Mouse (Mus musculus): ENCODE measurements around the gene Zbtb4. TPM values are rescaled to one million over a fixed set of nuclear protein-coding genes. Genes with fewer than 3 reads are reported as not detected.
A peak's percentile ranks its signal among the peaks of the same experiment; 100 is the strongest.

The Zbtb4 gene
- total RNA-seq, 1 experiment = 1.6 TPM

DNA sequence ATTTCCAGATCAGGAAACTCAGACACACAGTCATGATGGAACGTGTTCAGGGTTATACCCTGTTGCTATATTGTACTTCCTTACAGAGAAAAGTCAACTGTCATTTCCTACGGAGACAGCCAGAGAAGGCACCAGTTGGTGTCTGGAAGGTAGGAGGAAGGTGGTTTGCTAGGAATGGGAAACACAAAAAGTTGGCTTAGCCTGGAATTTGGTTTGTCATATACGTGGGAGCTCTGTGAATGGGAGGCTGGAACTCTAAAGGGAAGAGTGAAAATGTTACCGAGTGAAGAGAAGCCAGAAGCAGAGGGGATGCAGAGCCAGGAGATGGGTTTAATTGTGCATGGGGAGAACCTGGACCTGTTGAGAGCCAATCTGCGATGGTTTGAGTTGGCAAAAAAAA is 25.7 kb downstream of the Zbtb4 start:
- Histone ChIP-seq H3K9ac (ENCODE audit: insufficient read depth, low read depth, low read length, poor library complexity, severe bottlenecking) (no peak overlapping the region), H3K9me3 (ENCODE audit: control insufficient read depth, insufficient read depth, low read depth, low read length) (no peaks in the 10 kb centered on the region), H3K36me3 (ENCODE audit: control insufficient read depth, insufficient read depth, low read length, poor library complexity, severe bottlenecking) (no peaks in the 10 kb centered on the region), H3K27ac (ENCODE audit: insufficient read depth, low read depth, low read length, poor library complexity, severe bottlenecking) (no peak overlapping the region), H3K4me1 (ENCODE audit: control insufficient read depth in 2 of 2, insufficient read depth in 2 of 2, low read length in 2 of 2, poor library complexity in 1 of 2) (peaks cover 3 to 11% of the 10 kb centered on the region in 2 experiments; a peak in 3 of 4 replicates), H3K4me3 (ENCODE audit: insufficient read depth in 1 of 2, low read depth in 1 of 2, low read length in 2 of 2, poor library complexity in 1 of 2, severe bottlenecking in 1 of 2) (no peak overlapping the region)
- in situ Hi-C loops (cut with MboI; ENCODE audit: low sequenced_read_pairs in 2 of 2, unreplicated experiment in 2 of 2) = no loop called here
- no peak for DNase-seq (ENCODE audit: low read depth, low spot score)
- TF ChIP-seq MAFK (IDR thresholded peaks at IDR 0.05; ENCODE audit: insufficient read depth, low read depth, low read length) = no peak
- TF ChIP-seq ZNF384 (IDR thresholded peaks at IDR 0.05; ENCODE audit: low read depth, low read length) = no peak
- TF ChIP-seq CHD2 (IDR thresholded peaks at IDR 0.05; ENCODE audit: low read depth, low read length) = no peak
- no peak for TF ChIP-seq ZC3H11A (IDR thresholded peaks at IDR 0.05; ENCODE audit: borderline replicate concordance, low read depth, low read length)
- TF ChIP-seq HCFC1 (IDR thresholded peaks at IDR 0.05; ENCODE audit: borderline replicate concordance, insufficient read depth, low read length) = no peak

DNA sequence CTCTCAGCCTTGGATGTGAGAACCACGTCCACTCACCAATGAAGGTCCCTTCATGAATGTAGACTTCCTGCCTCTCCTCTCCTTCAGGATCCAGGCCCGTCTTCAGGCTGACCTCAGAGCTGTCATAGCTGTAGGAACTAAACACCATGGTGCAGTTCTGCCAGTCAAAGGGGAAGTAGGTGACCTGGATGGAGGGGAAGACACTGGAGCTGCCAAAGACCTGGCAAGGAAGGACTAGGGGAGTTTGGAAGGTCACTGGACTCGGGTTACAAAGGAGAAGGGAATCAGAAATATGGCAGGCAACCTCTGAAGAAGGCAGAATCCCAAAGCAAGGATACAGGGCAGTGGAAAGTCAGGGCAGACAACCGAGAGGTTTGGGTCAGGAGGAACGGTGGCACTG is 27.7 kb downstream of the Zbtb4 start:
- H3K9ac ChIP-seq (ENCODE audit: insufficient read depth, low read depth, low read length, poor library complexity, severe bottlenecking) = no peak overlapping the region
- DNase-seq (ENCODE audit: low read depth, low spot score) = no peak
- H3K36me3 ChIP-seq (ENCODE audit: control insufficient read depth, insufficient read depth, low read length, poor library complexity, severe bottlenecking) = no peaks in the 10 kb centered on the region
- H3K4me1 ChIP-seq (ENCODE audit: control insufficient read depth in 2 of 2, insufficient read depth in 2 of 2, low read length in 2 of 2, poor library complexity in 1 of 2) = peaks cover 2 to 3% of the 10 kb centered on the region in 2 experiments; a peak in 3 of 4 replicates
- TF ChIP-seq ZNF384 (IDR thresholded peaks at IDR 0.05; ENCODE audit: low read depth, low read length) (no peak), HCFC1 (IDR thresholded peaks at IDR 0.05; ENCODE audit: borderline replicate concordance, insufficient read depth, low read length) (no peak), ZC3H11A (IDR thresholded peaks at IDR 0.05; ENCODE audit: borderline replicate concordance, low read depth, low read length) (no peak), MAFK (IDR thresholded peaks at IDR 0.05; ENCODE audit: insufficient read depth, low read depth, low read length) (no peak), CHD2 (IDR thresholded peaks at IDR 0.05; ENCODE audit: low read depth, low read length) (no peak)
- H3K27ac ChIP-seq (ENCODE audit: insufficient read depth, low read depth, low read length, poor library complexity, severe bottlenecking) = no peak overlapping the region
- H3K9me3 ChIP-seq (ENCODE audit: control insufficient read depth, insufficient read depth, low read depth, low read length) = no peaks in the 10 kb centered on the region
- H3K4me3 ChIP-seq (ENCODE audit: insufficient read depth in 1 of 2, low read depth in 1 of 2, low read length in 2 of 2, poor library complexity in 1 of 2, severe bottlenecking in 1 of 2) = no peak overlapping the region
- in situ Hi-C loops (cut with MboI; ENCODE audit: low sequenced_read_pairs in 2 of 2, unreplicated experiment in 2 of 2) = no loop called here

DNA sequence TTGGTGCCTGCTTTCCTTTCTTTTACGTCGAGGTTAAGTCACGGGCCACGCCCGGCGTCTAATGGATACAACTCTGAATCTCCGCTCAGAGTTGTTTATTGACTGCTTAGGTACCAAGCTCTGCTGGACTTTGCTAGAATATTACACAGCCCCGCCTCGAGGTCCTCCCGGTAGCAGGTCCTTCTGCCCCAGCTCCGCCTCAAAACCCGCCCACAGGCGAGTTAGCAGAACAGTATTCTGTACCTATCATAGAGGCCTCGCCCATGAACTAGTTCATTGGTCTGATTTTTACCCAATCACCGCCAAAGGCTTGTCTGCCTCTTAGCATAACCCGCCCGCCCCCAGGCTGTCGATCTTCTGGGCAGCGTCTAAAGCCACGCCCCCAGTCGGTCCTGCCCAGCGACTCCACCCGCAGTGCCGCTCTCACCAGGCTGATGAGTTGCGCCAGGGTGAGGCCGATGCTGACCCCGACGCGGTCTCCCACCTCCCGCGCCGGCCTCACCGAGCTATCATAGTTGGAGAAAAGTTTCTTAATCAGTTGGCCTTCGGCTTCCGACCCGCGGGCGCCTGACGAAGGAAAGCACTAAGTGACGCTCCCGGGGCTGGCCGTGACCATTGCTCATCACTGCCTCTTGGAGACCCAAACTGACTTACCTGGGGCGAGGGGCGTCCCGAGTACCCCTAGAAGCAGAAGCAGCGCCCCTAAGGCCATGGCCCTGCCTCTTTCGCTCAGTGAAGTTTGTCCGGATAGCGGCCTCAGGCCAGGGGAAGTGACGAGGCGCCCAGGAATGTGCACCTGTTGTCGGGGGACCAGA is 29.7 kb downstream of the Zbtb4 start, which contains the start of gene Chrnb1:
Gene Chrnb1, minus strand, starts transcription at position 776 of the 815 bp plus-strand sequence.
- TF ChIP-seq ZNF384 (IDR thresholded peaks at IDR 0.05; ENCODE audit: low read depth, low read length) (no peak), ZC3H11A (IDR thresholded peaks at IDR 0.05; ENCODE audit: borderline replicate concordance, low read depth, low read length) (no peak)
- Histone ChIP-seq H3K36me3 (ENCODE audit: control insufficient read depth, insufficient read depth, low read length, poor library complexity, severe bottlenecking) (no peaks in the 10 kb centered on the region), H3K4me1 (ENCODE audit: control insufficient read depth in 2 of 2, insufficient read depth in 2 of 2, low read length in 2 of 2, poor library complexity in 1 of 2) (peaks cover 3 to 8% of the 10 kb centered on the region in 2 experiments; a peak in 2 of 4 replicates), H3K9me3 (ENCODE audit: control insufficient read depth, insufficient read depth, low read depth, low read length) (no peaks in the 10 kb centered on the region), H3K9ac (ENCODE audit: insufficient read depth, low read depth, low read length, poor library complexity, severe bottlenecking) (peak within 1 kb of the TSS; percentile 68), H3K27ac (ENCODE audit: insufficient read depth, low read depth, low read length, poor library complexity, severe bottlenecking) (no peak within 1 kb of the TSS), H3K4me3 (ENCODE audit: insufficient read depth in 1 of 2, low read depth in 1 of 2, low read length in 2 of 2, poor library complexity in 1 of 2, severe bottlenecking in 1 of 2) (peak within 1 kb of the TSS; percentile 74 to 76)
- in situ Hi-C loops (cut with MboI; ENCODE audit: low sequenced_read_pairs in 2 of 2, unreplicated experiment in 2 of 2) = no loop called here
- peak; percentile 92 for DNase-seq (ENCODE audit: low read depth, low spot score)

DNA sequence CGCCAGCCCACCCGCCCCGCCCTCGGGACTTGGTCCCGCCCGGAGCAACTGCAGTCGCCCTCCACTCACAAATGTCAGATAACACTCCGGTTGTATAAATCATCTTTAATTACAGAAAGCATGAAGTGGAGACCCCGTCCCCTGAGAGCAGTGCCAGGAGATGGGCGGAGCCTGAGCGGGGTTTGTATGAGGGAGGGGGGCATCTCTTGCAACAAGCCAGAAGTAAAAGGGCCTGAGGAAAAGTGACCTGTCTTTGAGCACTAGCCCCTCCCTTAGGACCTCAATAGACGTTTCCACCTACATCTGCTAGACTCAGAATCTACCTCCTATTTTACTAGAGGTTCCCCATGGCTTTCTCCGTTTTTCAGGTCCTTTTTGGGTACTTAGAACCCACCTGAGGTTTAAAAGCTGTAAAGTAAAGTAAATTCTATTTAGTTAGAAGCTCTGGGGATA is 30.3 kb downstream of the Zbtb4 start:
- peak overlapping the region; percentile 74 to 76 for H3K4me3 ChIP-seq (ENCODE audit: insufficient read depth in 1 of 2, low read depth in 1 of 2, low read length in 2 of 2, poor library complexity in 1 of 2, severe bottlenecking in 1 of 2)
- in situ Hi-C loops (cut with MboI; ENCODE audit: low sequenced_read_pairs in 2 of 2, unreplicated experiment in 2 of 2) = no loop called here
- TF ChIP-seq HCFC1 (IDR thresholded peaks at IDR 0.05; ENCODE audit: borderline replicate concordance, insufficient read depth, low read length) (no peak), ZNF384 (IDR thresholded peaks at IDR 0.05; ENCODE audit: low read depth, low read length) (no peak)
- no peak for DNase-seq (ENCODE audit: low read depth, low spot score)
- H3K27ac ChIP-seq (ENCODE audit: insufficient read depth, low read depth, low read length, poor library complexity, severe bottlenecking) = no peak overlapping the region
- no peaks in the 10 kb centered on the region for H3K9me3 ChIP-seq (ENCODE audit: control insufficient read depth, insufficient read depth, low read depth, low read length)
- H3K36me3 ChIP-seq (ENCODE audit: control insufficient read depth, insufficient read depth, low read length, poor library complexity, severe bottlenecking) = no peaks in the 10 kb centered on the region
- H3K9ac ChIP-seq (ENCODE audit: insufficient read depth, low read depth, low read length, poor library complexity, severe bottlenecking) = no peak overlapping the region
- H3K4me1 ChIP-seq (ENCODE audit: control insufficient read depth in 2 of 2, insufficient read depth in 2 of 2, low read length in 2 of 2, poor library complexity in 1 of 2) = peaks cover 3 to 8% of the 10 kb centered on the region in 2 experiments; a peak in 2 of 4 replicates
